Mouse (Mus musculus) heart, adult 2 months (tissue): ENCODE results near the gene Myt1l. TPM values are rescaled to one million over a fixed set of nuclear protein-coding genes. Genes with fewer than 3 reads are reported as not detected.

Source experiments
- DNase-seq, 2 experiments: peaks; one replicate each; pipeline ENCODE4 v3.0.0; 2021
- H3K27ac ChIP-seq: fragments of 200-600 bp; 2 replicates; pipeline ENCODE4 v1.8.1; 2022
- H3K27me3 ChIP-seq: fragments of 200-500 bp; 2 replicates; pipeline ENCODE4 v1.6.1; 2012; ENCODE audit warnings: mild to moderate bottlenecking, low read length, inconsistent platforms, mixed read lengths; ENCODE audit not compliant: control insufficient read depth, insufficient read depth
- H3K36me3 ChIP-seq: fragments of 200-500 bp; 2 replicates; pipeline ENCODE4 v1.6.1; 2012; ENCODE audit warnings: low read length, inconsistent platforms; ENCODE audit not compliant: control insufficient read depth, insufficient read depth
- H3K4me1 ChIP-seq: fragments of 200-500 bp; 2 replicates; pipeline ENCODE4 v1.6.1; 2011; ENCODE audit warnings: low read length; ENCODE audit not compliant: control insufficient read depth, insufficient read depth
- H3K4me3 ChIP-seq: fragments of 200-600 bp; 2 replicates; pipeline ENCODE4 v1.8.1; 2022
- H3K79me2 ChIP-seq: fragments of 200-500 bp; replicated peaks from 2 replicates; pipeline ENCODE4 v1.6.1; 2012; ENCODE audit warnings: mild to moderate bottlenecking, inconsistent platforms, low read length, moderate library complexity, mixed read lengths; ENCODE audit not compliant: control insufficient read depth, insufficient read depth
- H3K9ac ChIP-seq: fragments of 200-500 bp; 2 replicates; pipeline ENCODE4 v1.6.1; 2012; ENCODE audit warnings: low read depth, mild to moderate bottlenecking, control low read depth, inconsistent platforms, low read length, mixed read lengths
- CTCF ChIP-seq: fragments of 200-600 bp; IDR thresholded peaks from 2 replicates; pipeline ENCODE4 v1.8.1; 2022; ENCODE audit warnings: antibody characterized with exemption, mild to moderate bottlenecking, moderate library complexity
- EP300 ChIP-seq: fragments of 200-500 bp; IDR thresholded peaks from 2 replicates; pipeline ENCODE4 v1.6.1; 2011; ENCODE audit warnings: low read depth, low read length, control low read depth; ENCODE audit not compliant: insufficient read depth
- POLR2A ChIP-seq: fragments of 200-500 bp; IDR thresholded peaks from 2 replicates; pipeline ENCODE4 v1.6.1; 2011; ENCODE audit warnings: mild to moderate bottlenecking, low read depth, low read length, control low read depth; ENCODE audit not compliant: insufficient read depth
- WGBS: fragments of 180-500 bp; shearing (Covaris S2); methylation state at CpG from one replicate; pipeline ENCODE4 v1.1.7; 2018; 5-methylcytosine and 5-hydroxymethylcytosine counted together
- intact Hi-C: fragments of 180-260 bp; cut with DNase I; formaldehyde crosslinking; loops from one replicate; pipeline ENCODE4 v1.15.1; 2025
- polyA plus RNA-seq: library from polyadenylated mRNA; depleted of rRNA; stranded (reverse); fragments of >200 nt; gene quantifications from 2 replicates; pipeline ENCODE4 v1.2.3, GENCODE M21; 2012
- total RNA-seq, 2 experiments: library from RNA; stranded (reverse); gene quantifications; 2 replicates each; pipeline ENCODE4 v1.2.3; 2021

Gene Myt1l
- total and polyA plus RNA-seq, 3 experiments = 0.06 TPM; not detected in 2

DNA sequence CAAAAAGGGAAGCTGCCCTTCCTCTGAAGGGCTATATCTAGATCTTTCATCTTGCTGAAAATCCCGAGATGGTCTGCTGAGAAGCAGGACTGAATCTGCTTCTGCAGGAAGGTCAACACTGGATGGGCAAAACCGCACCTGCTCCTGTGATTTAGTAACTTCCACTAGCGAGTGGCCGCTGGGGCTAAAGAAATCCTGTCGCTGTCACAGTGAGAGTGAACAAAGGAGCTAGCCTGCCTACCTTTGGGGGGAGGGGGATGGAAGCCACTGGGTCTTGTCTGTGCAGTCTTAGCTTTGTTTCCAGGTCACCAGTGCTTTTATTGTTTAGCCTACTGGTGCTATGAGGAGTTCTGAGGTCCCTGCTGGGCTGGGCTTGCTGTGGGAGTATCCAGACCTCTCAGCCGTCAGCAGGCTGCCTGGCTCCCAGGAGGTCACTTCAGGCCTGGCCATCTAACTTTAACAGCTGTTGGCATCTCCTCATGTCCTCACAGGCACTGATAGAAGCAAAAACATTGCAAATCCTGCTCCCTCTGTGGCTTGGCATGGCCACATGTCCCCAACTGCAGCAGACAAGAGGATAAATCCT is 173.6 kb downstream of the Myt1l start:
- H3K36me3 ChIP-seq = peaks cover 2% of the 10 kb centered on the region; the same call in 1 of the 2 replicates
- no peaks in the 10 kb centered on the region for H3K27me3 ChIP-seq
- no peak for TF ChIP-seq POLR2A
- no peak for TF ChIP-seq CTCF
- no peak for TF ChIP-seq EP300
- 30% methylated on average over 6 of the region's 6 CpGs for WGBS
- no peak overlapping the region for H3K4me3 ChIP-seq
- no peaks in the 10 kb centered on the region for H3K79me2 ChIP-seq
- H3K9ac ChIP-seq = no peak overlapping the region
- peak; percentile 54 to 69 for DNase-seq
- peak overlapping the region; percentile 68 for H3K27ac ChIP-seq
- intact Hi-C loops = no loop called here
- H3K4me1 ChIP-seq = peaks cover 24% of the 10 kb centered on the region

- no peak for TF ChIP-seq CTCF
- TF ChIP-seq POLR2A = no peak
- TF ChIP-seq EP300 = no peak
- no peaks in the 10 kb centered on the region for H3K79me2 ChIP-seq
- peak overlapping the region; percentile 68 for H3K27ac ChIP-seq
Measured at GRCm38 (mm10) chr12:29702626-29703025, 174.4 kb downstream of the Myt1l start.

GRCm38 (mm10) chr12:29703541-29703940 is 175.4 kb downstream of the Myt1l start:
- no peak for DNase-seq
- Histone ChIP-seq H3K9ac (no peak overlapping the region), H3K27ac (no peak overlapping the region), H3K4me1 (peaks cover 17% of the 10 kb centered on the region), H3K4me3 (no peak overlapping the region), H3K27me3 (no peaks in the 10 kb centered on the region), H3K36me3 (peaks cover 2% of the 10 kb centered on the region; the same call in 1 of the 2 replicates), H3K79me2 (no peaks in the 10 kb centered on the region)
- 80% methylated on average over 8 of the region's 8 CpGs for WGBS
- intact Hi-C loops = no loop called here
- TF ChIP-seq CTCF (no peak), EP300 (no peak), POLR2A (no peak)

More at GRCm38 (mm10) chr12:29702626-29703025, 174.4 kb downstream of the Myt1l start:
- Histone ChIP-seq H3K36me3 (peaks cover 2% of the 10 kb centered on the region; the same call in 1 of the 2 replicates), H3K4me1 (peaks cover 22% of the 10 kb centered on the region), H3K9ac (no peak overlapping the region), H3K27me3 (no peaks in the 10 kb centered on the region), H3K4me3 (no peak overlapping the region)
- WGBS = 36% methylated on average over 4 of the region's 4 CpGs
- intact Hi-C loops = no loop called here
- peak; percentile 37 to 48 for DNase-seq

DNA sequence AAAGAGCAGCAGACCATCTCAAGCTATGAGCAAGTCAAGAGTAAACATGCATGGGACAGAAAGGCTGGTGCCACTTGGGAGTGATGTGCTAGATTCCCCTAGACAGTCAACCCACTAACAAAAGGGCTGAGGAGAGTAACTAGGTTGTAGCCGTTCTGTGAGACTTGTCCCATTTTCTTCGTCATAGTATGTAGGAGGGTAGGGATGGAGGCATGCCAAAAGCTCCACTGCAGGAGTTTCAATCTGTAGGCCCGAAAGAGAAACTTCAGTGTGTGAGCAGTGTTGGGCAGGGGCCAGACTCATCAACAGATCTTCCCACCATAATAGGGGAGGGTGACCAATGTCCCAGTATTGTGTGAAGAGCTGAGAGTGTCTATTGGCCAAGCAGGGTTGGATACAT is 178.9 kb downstream of the Myt1l start:
- H3K27ac ChIP-seq = no peak overlapping the region
- H3K79me2 ChIP-seq = no peaks in the 10 kb centered on the region
- peaks cover 6% of the 10 kb centered on the region for H3K4me1 ChIP-seq
- no peaks in the 10 kb centered on the region for H3K27me3 ChIP-seq
- H3K4me3 ChIP-seq = no peak overlapping the region
- no peak for DNase-seq
- peaks cover 2% of the 10 kb centered on the region; the same call in 1 of the 2 replicates for H3K36me3 ChIP-seq
- H3K9ac ChIP-seq = no peak overlapping the region
- 40% methylated on average over 3 of the region's 3 CpGs for WGBS
- intact Hi-C loops = no loop called here
- no peak for TF ChIP-seq POLR2A
- TF ChIP-seq EP300 = no peak
- no peak for TF ChIP-seq CTCF

GRCm38 (mm10) chr12:29708166-29708565 is 180.0 kb downstream of the Myt1l start:
- 47% methylated on average over 3 of the region's 3 CpGs for WGBS
- Histone ChIP-seq H3K27me3 (no peaks in the 10 kb centered on the region), H3K36me3 (no peaks in the 10 kb centered on the region; the same call in 1 of the 2 replicates), H3K4me1 (peaks cover under 1% of the 10 kb centered on the region), H3K79me2 (no peaks in the 10 kb centered on the region), H3K4me3 (no peak overlapping the region), H3K27ac (no peak overlapping the region), H3K9ac (no peak overlapping the region)
- TF ChIP-seq EP300 (no peak), POLR2A (no peak), CTCF (no peak)
- intact Hi-C loops = no loop called here
- DNase-seq = no peak
